Mouse (Mus musculus) cerebral cortex, adult 2 months (tissue): Measurements from ENCODE around the gene Flii.

Source experiments
- WGBS: fragments of 180-500 bp; shearing (Covaris S2); methylation state at CpG from one replicate; pipeline ENCODE4 v1.1.7; 2018; 5-methylcytosine and 5-hydroxymethylcytosine counted together

Gene Flii

GRCm38 (mm10) chr11:60712639-60713255 lies 14.3 kb downstream of the Flii start:
- 87% methylated on average over 13 of the region's 13 CpGs for WGBS

GRCm38 (mm10) chr11:60712040-60712439 lies 15.0 kb downstream of the Flii start:
- WGBS, result 91% methylated on average over 18 of the region's 18 CpGs

GRCm38 (mm10) chr11:60711218-60711617 lies 15.8 kb downstream of the Flii start:
- WGBS, result 93% methylated on average over 17 of the region's 17 CpGs

GRCm38 (mm10) chr11:60709481-60710465 lies 17.3 kb downstream of the Flii start:
- WGBS, result 93% methylated on average over 45 of the region's 45 CpGs

- WGBS, result 93% methylated on average over 10 of the region's 10 CpGs
These were observed 18.4 kb downstream of the Flii start for GRCm38 (mm10) chr11:60708631-60709030.

GRCm38 (mm10) chr11:60707672-60708071 lies 19.4 kb downstream of the Flii start:
- WGBS, result 49% methylated on average over 3 of the region's 3 CpGs

- 83% methylated on average over 14 of the region's 14 CpGs for WGBS
These were observed 20.2 kb downstream of the Flii start for GRCm38 (mm10) chr11:60706696-60707480.

GRCm38 (mm10) chr11:60706076-60706475 lies 21.0 kb downstream of the Flii start:
- 86% methylated on average over 7 of the region's 7 CpGs for WGBS

- 91% methylated on average over 3 of the region's 3 CpGs for WGBS
These were observed 21.8 kb downstream of the Flii start for GRCm38 (mm10) chr11:60705255-60705654.

- 93% methylated on average over 19 of the region's 19 CpGs for WGBS
These were observed 22.8 kb downstream of the Flii start for GRCm38 (mm10) chr11:60704023-60704880.

GRCm38 (mm10) chr11:60703131-60703530 lies 23.9 kb downstream of the Flii start:
- 20% methylated on average over 4 of the region's 4 CpGs for WGBS

- whole genome bisulfite sequencing, result 81% methylated on average over 3 of the region's 4 CpGs
These were observed 25.5 kb downstream of the Flii start for GRCm38 (mm10) chr11:60701611-60702010.

GRCm38 (mm10) chr11:60700320-60701185 lies 26.5 kb downstream of the Flii start:
- 14% methylated on average over 12 of the region's 12 CpGs for WGBS

- WGBS, result under 1% methylated on average over 71 of the region's 73 CpGs
These were observed 27.5 kb downstream of the Flii start, which contains the start of gene Llgl1 for GRCm38 (mm10) chr11:60699524-60700075. Gene Llgl1 (plus strand): TSS chr11:60699723.

- WGBS, result 2% methylated on average over 22 of the region's 22 CpGs
These were observed 28.1 kb downstream of the Flii start for GRCm38 (mm10) chr11:60698806-60699523.

GRCm38 (mm10) chr11:60697561-60697960 lies 29.5 kb downstream of the Flii start:
- WGBS, result 63% methylated on average over 2 of the region's 2 CpGs

GRCm38 (mm10) chr11:60696165-60696564 lies 30.9 kb downstream of the Flii start:
- WGBS, result 85% methylated on average over 1 of the region's 1 CpGs
